Mouse (Mus musculus): ENCODE results near the gene Rpl27.
"Not testable (repeated sequence)": the region's sequence is repeated elsewhere in the genome, so short reads cannot be mapped to it uniquely, and the experiment has no call there.

Gene Rpl27

DNA sequence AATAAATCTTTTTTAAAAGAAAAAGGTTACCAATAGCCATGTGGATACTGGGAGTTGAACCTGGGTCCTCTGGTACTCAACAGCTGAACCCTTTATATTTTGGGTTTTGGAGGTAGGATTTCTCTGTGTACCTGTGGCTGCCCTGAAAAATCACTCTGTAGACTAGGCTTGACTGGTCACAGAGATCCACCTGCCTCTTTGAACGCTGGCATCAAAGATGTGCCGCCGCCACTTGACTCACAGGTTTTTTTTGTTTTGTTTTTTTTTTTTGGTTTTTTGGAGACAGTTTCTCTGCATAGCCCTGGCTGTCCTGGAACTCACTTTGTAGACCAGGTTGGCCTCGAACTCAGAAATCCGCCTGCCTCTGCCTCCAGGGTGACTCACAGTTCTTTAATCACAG is 5.7 kb downstream of the Rpl27 start:
- no peak for DNase-seq (ENCODE audit: low spot score)

DNA sequence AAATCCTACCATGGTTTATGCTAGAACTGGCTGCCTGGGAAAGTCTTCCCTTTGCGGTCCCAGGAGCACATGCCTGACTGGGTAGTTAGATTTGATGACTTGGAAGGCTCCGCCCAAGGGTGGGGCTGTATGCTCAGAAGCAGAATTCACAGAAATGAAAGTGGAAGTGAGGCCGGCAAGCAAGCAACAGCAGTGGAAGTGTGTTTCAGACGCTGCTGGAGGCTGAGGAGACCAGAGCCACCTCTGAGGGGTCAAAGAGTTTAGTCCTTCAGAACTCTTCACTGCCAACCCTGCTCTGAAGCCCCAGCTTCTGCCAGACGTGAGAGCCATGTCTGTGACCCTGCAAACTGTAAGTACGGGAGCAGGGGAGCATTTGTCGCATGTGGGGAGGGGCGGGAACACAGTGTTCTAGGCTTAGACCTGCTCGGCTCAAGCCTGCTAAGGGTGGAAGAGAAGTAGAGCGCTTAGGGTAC is 6.2 kb downstream of the Rpl27 start, which contains the start of gene Ifi35:
Gene Ifi35 (plus strand): TSS at position 134 of the 473 bp plus-strand sequence.
- DNase-seq (ENCODE audit: low spot score): peak; percentile 90

DNA sequence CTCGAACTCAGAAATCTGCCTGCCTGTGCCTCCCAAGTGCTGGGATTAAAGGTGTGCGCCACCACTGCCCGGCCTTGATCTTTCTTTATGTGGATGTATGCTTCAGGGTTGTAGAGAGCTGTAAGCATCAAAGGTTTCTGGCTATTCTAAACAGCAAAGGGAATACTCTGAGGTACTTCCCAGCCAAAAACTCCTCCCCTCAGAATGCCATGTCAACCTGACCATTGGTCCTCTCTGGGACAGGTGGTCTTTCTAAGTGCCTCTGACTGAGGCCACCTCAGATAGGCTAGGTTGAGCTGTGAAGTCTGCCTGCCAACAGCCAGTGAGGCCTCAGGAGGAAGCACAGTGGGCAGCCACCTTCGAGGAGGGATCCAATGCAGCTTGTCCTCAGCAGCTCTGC is 6.8 kb downstream of the Rpl27 start:
- no peak for DNase-seq (ENCODE audit: low spot score)

DNA sequence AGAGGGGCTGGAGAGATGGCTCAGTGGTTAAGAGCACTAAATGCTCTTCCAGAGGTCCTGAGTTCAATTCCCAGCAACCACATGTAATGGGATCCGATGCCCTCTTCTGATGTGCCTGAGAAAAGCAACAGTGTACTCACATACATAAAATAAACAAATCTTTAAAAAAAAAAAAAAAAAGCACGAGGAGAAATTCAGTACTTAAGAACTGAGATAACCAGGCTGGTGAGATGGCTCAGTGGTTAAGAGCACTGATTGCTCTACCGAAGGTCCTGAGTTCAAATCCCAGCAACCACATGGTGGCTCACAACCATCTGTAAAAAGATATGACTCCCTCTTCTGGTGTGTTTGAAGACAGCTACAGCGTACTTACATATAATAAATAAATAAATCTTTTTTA is 7.5 kb downstream of the Rpl27 start:
- DNase-seq (ENCODE audit: low spot score): not testable (repeated sequence)

DNA sequence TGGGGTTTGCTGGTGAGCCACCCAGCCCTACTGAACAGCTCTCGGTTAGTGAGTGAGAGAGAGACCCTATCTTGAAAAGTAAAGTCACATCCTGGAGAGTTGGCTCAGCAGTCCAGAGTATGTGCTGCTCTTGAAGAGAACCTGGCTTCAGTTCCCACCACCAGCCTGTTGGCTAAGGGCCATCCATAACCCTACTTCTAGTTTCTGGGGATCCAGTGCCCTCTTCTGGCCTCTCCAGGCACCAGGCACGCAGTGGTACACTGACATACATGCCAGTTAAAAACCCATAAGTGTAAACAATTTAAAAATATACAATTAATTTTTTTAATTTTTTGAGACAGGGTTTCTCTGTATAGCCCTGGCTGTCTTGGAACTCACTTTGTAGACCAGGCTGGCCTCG is 8.3 kb downstream of the Rpl27 start:
- no peak for DNase-seq (ENCODE audit: low spot score)

DNA sequence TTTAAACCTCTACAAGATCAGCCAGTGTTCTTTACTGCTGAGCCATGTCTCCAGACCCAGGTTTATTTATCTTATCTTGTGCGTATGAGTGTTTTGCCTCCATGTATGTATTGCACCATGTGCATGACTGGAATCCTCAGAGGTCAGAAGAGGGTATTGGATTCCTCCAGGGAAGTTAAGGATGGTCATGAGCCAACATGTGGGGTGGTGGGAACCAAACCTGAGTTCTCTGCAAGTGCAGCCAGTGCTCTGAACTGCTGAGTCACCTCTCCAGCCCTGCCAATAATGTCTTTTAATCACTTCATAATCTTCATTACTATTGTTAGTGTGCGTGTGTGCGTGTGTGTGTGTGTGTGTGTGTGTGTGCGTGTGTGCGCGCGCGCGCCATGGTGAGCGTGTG is 9.4 kb downstream of the Rpl27 start:
- DNase-seq (ENCODE audit: low spot score): no peak

DNA sequence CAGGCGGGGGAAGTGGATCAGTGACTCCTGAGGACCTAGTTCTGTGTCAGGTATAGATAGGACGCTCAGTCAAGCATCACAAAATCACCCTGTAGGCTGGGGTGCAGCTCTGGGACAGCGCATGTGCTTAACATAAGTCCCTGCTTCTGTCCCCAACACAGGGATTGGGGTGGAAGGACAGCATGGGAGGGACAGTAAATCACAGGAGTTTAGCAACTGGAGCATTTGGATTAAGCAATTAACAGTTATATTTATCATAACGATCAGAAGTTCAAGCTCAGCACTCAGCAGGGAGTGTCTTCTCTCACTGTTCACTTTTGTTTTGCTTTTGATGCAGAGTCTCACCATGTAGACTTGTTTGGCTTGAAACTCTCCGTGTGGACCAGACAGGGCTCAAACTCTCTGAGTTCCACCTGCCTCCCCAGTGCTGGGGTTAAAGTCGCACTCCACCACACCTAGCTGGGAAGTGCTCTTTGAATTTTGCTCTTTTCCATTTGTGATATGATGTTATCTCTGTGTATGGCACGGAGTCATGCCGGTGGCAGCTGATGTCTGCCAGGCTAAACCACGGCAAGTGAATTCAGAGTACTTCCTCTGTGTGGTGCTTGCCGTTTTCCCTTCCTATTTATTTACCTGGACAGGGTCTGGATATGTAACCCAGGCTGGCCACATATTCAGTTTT is 10.1 kb downstream of the Rpl27 start:
- DNase-seq (ENCODE audit: low spot score): no peak

DNA sequence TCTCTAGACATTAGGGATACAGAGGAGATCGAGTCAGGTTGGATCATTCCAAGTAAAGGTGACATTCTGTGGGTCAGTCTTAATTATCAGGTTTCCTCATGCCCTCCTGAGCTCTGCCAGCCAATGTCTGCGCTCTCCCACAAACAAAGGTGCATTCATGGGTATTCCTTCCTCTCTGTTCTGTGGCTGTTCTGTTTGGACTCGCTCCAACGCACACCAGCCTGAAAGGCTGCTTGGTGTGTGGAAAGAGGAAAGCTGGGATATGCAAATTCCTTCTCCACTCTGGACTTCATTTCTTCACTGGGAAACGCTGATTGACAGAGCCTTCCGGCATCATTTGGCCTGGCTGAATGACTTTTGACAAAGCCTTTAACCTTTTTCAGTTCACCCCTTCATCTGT is 12.6 kb downstream of the Rpl27 start:
- DNase-seq (ENCODE audit: low spot score): no peak

DNA sequence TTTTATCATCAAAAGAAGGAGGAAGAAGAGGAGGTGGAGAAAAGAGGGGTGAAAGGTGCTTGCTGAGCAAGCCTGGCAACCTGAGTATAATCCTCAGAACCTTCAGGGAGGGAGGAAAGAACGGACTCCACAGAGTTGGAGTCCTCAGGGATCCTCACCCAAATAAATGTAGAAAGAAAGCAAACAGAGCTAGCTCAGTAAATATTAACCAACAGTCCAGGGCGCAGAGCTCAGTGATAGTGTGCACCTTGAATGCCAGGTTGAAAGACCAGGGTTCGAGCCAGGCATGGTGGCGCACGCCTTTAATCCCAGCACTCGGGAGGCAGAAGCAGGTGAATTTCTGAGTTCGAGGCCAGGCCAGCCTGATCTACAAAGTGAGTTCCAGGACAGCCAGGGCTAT is 13.5 kb downstream of the Rpl27 start:
- no peak for DNase-seq (ENCODE audit: low spot score)

DNA sequence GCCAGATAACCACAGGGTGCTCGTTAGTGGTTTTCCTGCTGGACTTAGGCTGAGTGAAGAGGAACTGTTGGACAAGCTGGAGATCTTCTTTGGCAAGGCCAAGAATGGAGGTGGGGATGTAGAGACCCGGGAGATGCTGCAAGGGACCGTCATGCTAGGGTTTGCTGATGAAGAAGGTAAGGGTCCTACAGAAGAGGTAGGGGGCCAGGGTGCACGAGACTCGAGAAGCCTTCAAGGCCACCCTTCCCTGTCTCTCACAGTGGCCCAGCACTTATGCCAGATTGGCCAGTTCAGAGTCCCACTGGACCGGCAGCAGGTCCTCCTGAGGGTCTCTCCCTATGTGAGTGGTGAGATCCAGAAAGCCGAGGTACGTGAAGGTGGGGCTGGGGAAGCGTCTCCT is 15.5 kb downstream of the Rpl27 start:
- DNase-seq (ENCODE audit: low spot score): no peak

DNA sequence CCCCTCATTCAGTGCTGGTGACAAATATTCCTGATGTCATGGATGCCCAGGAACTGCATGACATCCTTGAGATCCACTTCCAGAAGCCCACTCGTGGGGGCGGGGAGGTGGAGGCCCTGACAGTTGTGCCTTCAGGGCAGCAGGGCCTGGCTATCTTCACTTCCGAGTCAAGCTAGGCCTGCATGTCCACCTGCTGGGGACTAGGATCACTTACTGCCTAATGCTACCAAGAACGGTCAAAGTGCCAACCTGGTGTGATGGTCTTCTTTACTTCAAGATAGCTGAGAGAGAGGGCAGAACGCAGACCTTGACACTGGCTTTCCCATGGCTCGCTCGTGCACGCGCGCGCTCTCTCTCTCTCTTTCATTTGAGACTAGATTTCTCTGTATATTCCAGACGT is 16.1 kb downstream of the Rpl27 start:
- DNase-seq (ENCODE audit: low spot score): no peak

DNA sequence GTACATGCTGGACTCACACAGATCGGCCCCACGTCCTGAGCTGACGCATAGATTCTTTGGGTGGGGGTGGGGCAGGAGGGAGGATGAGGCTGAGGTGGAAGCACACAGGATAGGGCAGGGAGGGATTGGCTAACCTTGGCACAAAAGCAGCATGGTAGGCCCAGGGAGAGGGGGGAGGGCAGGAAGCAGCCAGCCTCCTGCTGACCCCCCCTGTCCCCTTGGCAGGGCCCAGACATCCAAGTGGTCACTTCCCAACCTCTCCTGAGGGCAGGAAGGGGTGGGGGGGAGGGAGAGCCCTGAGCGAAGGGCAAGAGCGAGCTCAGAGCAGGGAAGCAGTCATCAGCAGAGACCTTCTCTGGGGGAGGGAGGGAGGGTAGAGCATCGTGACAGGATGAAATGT is 17.6 kb downstream of the Rpl27 start:
- no peak for DNase-seq (ENCODE audit: low spot score)

DNA sequence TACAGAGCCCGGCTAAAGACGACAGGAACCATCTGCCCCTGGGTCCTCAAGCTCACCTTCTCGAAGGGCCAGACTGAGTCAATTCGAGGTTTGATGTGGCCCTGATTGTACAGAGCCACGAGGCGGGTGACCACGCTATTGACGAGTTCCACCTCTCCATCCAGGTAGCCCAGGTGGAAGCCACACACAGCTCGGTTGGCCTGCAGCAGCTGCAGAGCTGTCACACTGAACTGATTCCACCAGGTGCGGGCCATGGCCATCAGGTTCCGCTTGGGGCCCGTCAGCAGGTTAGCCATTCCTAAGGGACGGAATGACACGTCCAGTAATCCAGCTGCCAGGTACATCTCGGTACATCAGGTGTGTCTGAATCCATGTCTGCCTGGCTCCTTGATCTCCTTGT is 18.2 kb downstream of the Rpl27 start:
- DNase-seq (ENCODE audit: low spot score): no peak

DNA sequence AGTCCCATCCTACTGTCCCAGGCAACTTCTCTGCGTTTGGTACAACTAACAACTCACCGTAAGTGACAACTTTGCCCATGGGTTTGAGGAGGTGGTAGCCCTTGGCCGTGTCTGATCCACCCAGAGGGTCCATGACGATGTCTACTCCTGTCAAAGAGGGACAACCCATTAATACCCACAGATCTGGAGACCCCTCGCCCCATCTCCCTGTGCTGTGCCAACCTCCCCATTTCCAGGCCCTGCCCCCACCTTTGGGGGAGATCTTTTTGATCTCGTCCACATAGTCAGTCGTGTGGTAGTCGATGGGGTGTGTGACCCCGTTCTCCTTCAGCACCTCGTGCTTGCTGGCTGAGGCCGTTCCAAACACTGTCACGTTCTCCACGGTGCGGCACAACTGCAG is 20.0 kb downstream of the Rpl27 start:
- no peak for DNase-seq (ENCODE audit: low spot score)

DNA sequence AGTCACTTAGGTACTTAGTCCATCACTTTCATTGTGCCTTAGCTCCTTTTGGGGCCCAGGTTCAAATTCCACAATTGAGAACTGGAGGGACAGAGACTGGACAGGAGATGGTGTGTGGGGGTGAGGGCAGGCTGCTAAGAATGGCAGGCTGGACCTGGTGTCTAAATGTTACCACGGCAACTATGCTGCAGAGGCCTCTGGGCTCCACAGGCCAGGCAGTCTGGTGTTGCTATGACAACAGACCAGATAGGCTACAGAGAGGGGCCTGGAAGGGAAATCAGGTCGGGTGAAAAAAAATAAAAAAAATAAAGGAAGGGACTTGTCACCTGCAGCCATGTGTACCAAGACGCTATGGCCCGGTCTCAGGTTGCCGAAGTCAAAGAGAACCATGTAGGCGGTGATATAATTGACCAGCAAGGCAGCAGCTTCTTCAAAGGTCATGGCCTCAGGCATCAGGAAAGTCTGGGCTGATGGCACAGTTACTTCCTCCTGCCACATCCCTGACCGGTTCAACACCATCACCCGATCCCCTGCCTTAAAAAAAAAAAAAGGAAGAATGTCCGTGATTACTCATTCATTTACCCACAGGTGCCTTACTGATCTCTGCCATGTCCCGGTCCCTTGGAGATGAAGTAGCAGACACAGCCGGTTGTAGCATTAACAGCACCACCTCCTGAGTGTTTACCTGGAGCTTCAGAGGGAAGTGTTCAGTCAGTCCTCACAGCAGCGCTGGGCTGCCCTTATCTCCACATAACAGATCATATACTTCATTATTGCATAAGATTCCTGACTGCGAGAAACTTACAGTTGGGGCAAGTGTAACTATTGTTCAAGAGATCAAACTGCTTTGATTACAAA is 20.7 kb downstream of the Rpl27 start:
- DNase-seq (ENCODE audit: low spot score): peak; percentile 83

DNA sequence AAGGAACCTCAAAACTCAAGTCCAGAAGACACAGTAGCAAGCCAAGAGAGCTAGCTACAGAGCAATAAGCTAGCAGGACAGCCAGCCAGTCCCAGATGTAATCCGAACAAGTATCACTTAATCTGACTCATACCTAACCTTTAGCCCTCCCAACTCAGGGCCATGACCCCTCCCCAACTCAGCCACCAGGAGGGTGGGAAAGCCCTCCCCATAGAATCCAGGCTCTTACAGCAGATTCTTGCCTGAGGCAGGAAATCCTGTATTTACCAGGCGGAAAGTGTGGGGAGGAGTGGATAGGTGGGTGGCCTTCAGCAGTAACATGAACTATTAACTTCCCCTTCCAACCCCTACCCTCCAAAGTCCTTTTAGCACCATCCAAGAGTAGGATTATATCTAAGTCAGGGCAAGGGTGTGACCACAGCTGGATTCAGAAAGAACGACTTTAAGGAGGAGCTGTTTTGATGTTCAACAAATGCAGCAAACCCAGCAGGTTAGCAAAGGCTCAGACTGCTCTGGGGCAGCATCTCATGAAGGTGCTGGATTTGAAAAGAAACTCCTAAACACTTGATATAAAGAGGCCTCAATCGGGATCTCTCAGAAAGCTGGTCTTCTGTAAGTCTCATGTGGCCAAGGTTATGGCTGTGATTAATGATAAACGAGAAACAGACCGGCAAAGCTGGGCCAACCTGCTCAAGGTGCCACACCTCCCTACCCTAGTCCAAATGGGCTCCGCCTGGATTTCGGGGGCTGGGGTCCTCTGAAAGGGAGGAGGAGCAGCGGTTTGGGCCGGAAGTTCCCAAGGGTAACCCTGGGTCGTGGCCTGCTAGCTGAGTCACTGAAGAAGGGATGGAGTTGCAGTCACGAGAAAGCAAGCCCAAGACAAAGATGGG is 22.4 kb downstream of the Rpl27 start, which contains the start of gene Rnd2:
Gene Rnd2 (plus strand): TSS at position 789 of the 890 bp plus-strand sequence.
- no peak for DNase-seq (ENCODE audit: low spot score)

DNA sequence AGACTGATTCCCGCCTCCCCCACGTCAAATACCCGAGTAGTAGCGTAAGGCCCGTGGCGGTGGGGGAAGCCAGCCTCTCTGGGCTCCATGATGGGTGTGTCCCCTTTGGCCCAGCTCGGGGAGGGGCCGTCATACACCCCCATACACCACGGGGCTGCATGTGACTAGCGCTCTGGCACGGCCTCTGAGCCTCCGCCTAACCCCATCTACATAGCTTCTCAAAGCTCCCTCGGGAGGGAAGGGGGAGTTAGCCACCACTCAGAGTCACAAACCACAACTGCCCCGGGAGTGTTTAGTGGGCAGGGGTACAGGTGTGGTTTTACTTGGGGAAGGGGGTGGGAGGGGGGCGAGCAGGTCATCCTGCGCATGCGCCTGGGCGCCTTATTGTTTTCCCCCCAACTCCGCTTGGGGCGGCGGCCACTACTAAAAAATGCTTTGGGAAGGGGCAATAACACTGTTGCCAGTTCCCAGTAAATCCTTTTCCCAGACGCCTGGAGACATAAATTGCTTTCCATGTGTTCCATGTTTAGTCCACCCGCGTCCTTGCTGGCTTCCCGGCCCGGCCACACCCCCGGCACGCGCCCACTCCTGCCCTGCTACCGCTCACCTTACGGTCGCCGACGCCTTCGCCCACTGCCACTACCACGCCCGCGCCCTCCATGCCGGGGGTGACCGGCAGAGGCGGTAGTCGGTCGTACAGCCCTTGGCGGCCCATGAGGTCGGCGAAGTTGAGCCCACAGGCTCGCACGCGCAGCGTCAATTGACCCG is 23.2 kb downstream of the Rpl27 start:
- peak; percentile 79 for DNase-seq (ENCODE audit: low spot score)

DNA sequence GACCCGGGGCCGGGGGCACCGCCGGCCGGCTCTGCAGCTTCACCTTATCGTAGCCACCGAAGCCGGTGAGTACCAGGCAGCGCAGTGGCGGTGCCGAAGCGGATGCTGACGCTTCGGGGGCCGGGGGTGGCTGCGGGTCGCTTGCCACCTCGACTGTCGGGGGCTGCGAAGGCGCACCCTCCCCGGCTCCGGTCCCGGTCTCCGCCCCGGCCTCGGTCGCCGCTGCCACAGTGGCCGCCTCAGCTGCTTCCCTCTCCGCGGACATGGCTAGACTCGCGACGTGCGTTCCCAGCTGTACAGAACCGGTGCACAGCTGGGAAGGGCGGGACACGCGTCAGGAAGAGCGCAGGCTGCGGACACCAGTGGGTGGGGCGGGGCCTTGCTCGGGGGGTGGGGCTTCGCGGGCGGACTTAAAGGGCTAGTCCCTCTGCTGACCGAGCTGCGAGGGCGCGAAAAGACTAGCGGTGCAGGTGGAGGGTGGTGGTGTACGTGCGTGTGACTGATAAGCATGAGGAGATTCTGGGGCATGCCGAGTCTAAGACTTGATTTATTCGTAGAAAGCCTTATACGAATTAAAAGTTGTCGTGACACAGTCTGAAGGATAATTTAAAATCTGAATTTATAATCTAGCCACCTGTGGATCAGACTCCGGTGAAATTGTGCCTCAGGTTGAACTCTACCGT is 23.9 kb downstream of the Rpl27 start, which contains the start of gene Vat1:
Gene Vat1 (minus strand): TSS at position 362 of the 683 bp plus-strand sequence.
- DNase-seq (ENCODE audit: low spot score): peak; percentile 78

DNA sequence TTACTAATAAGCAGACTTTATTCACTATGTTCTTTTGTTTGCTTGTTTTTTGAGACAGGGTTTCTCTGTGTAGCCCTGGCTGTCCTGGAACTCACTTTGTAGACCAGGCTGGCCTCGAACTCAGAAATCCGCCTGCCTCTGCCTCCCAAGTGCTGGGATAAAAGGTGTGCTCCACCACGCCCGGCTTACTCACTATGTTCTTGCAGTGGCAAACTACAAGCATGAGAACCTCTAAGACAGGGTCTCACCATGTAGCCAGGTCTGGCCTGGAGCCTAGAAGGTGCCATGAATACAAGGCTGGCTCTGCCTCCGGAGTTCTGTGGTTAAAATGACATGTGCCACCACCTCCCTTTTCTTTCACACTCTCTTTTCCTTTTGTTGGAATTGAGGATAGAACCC is 24.5 kb downstream of the Rpl27 start:
- not testable (repeated sequence) for DNase-seq (ENCODE audit: low spot score)

DNA sequence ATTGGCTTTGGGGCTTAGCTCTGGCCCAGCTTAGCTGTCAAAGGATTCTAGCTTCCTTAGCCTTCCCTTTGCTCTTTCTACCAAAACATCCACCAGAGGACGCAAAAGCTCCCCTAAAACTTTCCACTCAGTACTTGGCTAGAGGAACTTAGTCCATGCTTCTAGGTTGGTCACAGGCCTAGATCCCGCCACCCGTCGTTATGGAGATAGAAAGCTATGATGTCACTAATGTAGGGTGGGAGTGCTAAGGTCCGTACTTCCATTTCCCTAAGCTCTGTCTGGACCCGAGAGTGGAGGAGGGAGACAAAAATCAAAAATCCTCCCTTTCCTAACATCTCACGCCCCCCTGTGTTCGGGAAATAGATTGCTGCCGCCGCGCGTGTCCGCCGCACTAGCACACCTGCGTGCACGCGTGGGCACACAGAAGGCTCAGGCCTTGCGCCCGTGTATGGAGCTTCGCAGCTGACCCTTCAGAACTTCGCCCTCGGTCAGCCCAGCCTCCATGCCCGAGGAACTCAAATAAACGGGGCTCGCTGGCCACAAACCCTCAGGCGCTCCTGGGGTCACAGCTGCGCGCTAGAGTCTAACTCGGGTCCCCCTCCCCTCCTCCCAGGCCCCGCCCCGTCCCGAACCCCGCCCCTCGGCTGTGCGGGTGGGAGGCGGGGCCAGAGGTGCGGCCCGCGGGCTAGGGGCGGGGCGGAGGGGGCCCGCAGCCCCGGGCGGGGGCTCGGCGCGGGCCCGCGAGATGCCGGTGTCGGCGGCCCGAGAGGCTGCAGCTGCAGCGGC is 25.6 kb downstream of the Rpl27 start:
- peak; percentile 84 for DNase-seq (ENCODE audit: low spot score)

All from MN1 (cell line).